Mouse (Mus musculus) small intestine, adult 2 months (tissue): ENCODE data around the gene Patz1. TPM values are rescaled to one million over a fixed set of nuclear protein-coding genes. Genes with fewer than 3 reads are reported as not detected.

Source experiments
- H3K27ac ChIP-seq: fragments of 200-500 bp; 2 replicates; pipeline ENCODE4 v1.5.1; 2012; ENCODE audit warnings: low read depth, low read length, control low read depth, inconsistent platforms; ENCODE audit not compliant: insufficient read depth
- H3K27me3 ChIP-seq: fragments of 200-500 bp; 2 replicates; pipeline ENCODE4 v1.6.1; 2012; ENCODE audit warnings: mild to moderate bottlenecking, moderate library complexity, low read length, inconsistent platforms; ENCODE audit not compliant: control insufficient read depth, insufficient read depth
- H3K36me3 ChIP-seq: fragments of 200-500 bp; 2 replicates; pipeline ENCODE4 v1.6.1; 2012; ENCODE audit warnings: mild to moderate bottlenecking, low read length, control low read depth, inconsistent platforms; ENCODE audit not compliant: control insufficient read depth, insufficient read depth
- H3K4me1 ChIP-seq: fragments of 200-500 bp; 2 replicates; pipeline ENCODE4 v1.6.1; 2012; ENCODE audit warnings: low read length, inconsistent platforms, mixed read lengths; ENCODE audit not compliant: control insufficient read depth, insufficient read depth, insufficient read length
- H3K4me3 ChIP-seq: fragments of 200-500 bp; 2 replicates; pipeline ENCODE4 v1.5.1; 2012; ENCODE audit warnings: low read depth, mild to moderate bottlenecking, control low read depth, inconsistent platforms, low read length, moderate library complexity
- CTCF ChIP-seq: fragments of 200-500 bp; IDR thresholded peaks from 2 replicates; pipeline ENCODE4 v1.5.1; 2012; ENCODE audit warnings: low read depth, mild to moderate bottlenecking, control low read depth, inconsistent platforms, low read length, moderate library complexity, mixed read lengths; ENCODE audit not compliant: insufficient replicate concordance, insufficient read length; ENCODE audit errors: extremely low read depth
- POLR2A ChIP-seq: fragments of 200-500 bp; IDR thresholded peaks from 2 replicates; pipeline ENCODE4 v1.6.1; 2012; ENCODE audit warnings: low read depth, mild to moderate bottlenecking, control low read depth, inconsistent platforms, low read length, moderate library complexity
- WGBS: fragments of 180-500 bp; shearing (Covaris S2); methylation state at CpG from one replicate; pipeline ENCODE4 v1.1.7; 2018; 5-methylcytosine and 5-hydroxymethylcytosine counted together
- polyA plus RNA-seq: library from polyadenylated mRNA; depleted of rRNA; stranded (reverse); fragments of >200 nt; gene quantifications from 2 replicates; pipeline ENCODE4 v1.2.3, GENCODE M21; 2012

Patz1 gene
- polyA plus RNA-seq, 1 experiment, result 15.1 TPM

- no peak overlapping the region for H3K27ac ChIP-seq
- WGBS, result 83% methylated on average over 3 of the region's 3 CpGs
- no peaks in the 10 kb centered on the region for H3K36me3 ChIP-seq
- peaks cover 5% of the 10 kb centered on the region; the same call in 1 of the 2 replicates for H3K4me1 ChIP-seq
- H3K4me3 ChIP-seq, result no peak overlapping the region
- TF ChIP-seq POLR2A (no peak), CTCF (no peak)
- no peaks in the 10 kb centered on the region for H3K27me3 ChIP-seq
Observed at GRCm38 (mm10) chr11:3336602-3337001, 47.9 kb downstream of the Patz1 start.

DNA sequence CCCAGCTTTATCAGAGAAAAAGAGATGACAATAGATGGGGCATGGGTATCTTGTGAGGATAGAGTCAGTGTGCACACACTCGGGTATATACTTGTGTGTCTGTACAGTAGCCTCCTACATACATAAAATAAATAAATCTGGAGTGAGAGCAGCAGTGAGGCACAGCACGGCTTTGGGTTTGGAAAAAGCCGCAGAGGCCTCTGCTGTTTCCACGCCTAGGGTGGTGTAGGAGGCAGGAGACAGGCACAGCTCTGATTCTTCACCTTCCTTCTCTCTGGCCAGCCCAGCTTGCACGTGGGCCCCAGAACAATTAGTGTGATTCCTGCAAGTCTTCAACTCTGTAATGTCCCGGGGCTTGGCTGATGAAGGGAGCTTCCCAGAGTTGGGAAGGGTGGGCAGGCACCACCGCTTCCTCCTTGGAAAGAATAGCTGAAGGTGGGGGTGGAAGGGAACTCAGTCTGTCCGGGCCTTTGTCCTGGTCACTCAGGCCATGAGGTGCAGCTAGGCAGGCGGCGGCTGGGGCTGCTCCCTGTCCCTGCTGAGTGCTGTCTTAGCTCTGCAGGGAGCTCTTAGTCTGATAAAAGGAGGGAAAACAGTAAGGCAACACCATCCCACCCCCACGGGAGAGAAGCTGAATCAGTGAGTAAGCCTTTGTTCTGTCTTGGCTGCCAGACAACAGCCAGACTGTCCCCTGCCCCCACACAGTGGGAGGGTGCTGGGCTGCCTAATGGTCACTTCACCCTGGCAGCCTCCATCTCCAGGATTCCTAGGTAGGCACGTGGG lies 48.7 kb downstream of the Patz1 start:
- Histone ChIP-seq H3K4me3 (no peak overlapping the region), H3K36me3 (0 out of 2 replicates have a peak, but pooled peaks cover 2% of the 10 kb centered on the region), H3K4me1 (peaks cover 5% of the 10 kb centered on the region; the same call in 1 of the 2 replicates), H3K27ac (no peak overlapping the region), H3K27me3 (no peaks in the 10 kb centered on the region)
- WGBS, result 42% methylated on average over 12 of the region's 12 CpGs
- TF ChIP-seq POLR2A (no peak), CTCF (no peak)

- Histone ChIP-seq H3K27ac (no peak overlapping the region), H3K27me3 (no peaks in the 10 kb centered on the region), H3K4me3 (no peak overlapping the region), H3K36me3 (0 out of 2 replicates have a peak, but pooled peaks cover 2% of the 10 kb centered on the region), H3K4me1 (peaks cover 5% of the 10 kb centered on the region; the same call in 1 of the 2 replicates)
- no peak for TF ChIP-seq CTCF
- no peak for TF ChIP-seq POLR2A
- 67% methylated on average over 5 of the region's 5 CpGs for WGBS
Observed at GRCm38 (mm10) chr11:3337961-3338360, 49.3 kb downstream of the Patz1 start.

GRCm38 (mm10) chr11:3341476-3341875 lies 52.8 kb downstream of the Patz1 start:
- Histone ChIP-seq H3K4me1 (no peaks in the 10 kb centered on the region), H3K36me3 (peaks cover 32% of the 10 kb centered on the region), H3K4me3 (no peak overlapping the region), H3K27ac (no peak overlapping the region), H3K27me3 (no peaks in the 10 kb centered on the region)
- no peak for TF ChIP-seq POLR2A
- TF ChIP-seq CTCF, result no peak
- WGBS, result 74% methylated on average over 5 of the region's 5 CpGs

DNA sequence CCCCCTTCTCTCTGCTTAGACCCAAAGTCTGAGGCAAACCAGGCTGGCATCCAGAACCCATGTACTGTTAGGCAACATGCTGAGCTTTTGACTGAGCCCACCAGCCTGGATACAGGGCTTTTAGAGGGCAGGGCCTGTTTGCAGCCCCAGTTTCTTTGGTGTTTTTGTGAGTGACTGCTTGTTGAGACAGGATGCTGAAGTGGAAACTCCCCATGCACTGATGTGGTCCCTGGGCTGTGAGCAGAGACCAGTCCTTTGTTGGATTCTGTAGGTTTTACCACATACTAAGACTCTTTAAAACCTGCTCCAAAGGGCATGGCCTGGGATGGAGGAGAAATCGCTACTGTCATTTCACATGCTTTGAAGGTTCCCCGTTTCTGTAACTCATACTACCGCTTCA lies 56.2 kb downstream of the Patz1 start:
- no peak overlapping the region for H3K27ac ChIP-seq
- TF ChIP-seq POLR2A (no peak), CTCF (no peak)
- WGBS, result 85% methylated on average over 3 of the region's 3 CpGs
- H3K4me1 ChIP-seq, result peaks cover 2% of the 10 kb centered on the region; the same call in 1 of the 2 replicates
- peaks cover 47% of the 10 kb centered on the region for H3K36me3 ChIP-seq
- H3K4me3 ChIP-seq, result no peak overlapping the region
- no peaks in the 10 kb centered on the region for H3K27me3 ChIP-seq

DNA sequence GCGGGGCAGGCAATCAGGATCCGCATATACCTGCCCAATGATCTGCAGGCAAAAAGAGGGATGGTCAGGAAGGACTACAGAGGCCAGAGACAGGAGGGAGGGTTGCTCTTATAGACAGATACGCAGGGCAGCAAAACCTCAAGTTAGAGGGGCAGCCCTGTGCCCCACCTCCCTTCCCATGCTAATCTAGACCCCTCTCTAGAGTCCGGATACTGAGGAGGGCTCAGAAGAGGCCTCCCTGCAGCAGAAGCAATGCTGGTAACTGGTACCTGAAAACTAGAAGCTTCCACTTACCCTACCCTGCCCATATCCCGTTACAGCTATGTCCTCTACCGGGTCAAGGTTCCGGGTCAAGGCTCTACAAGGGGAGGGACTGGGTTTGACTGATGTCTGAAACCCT lies 57.7 kb downstream of the Patz1 start:
- Histone ChIP-seq H3K27ac (no peak overlapping the region), H3K4me1 (peaks cover 2% of the 10 kb centered on the region; the same call in 1 of the 2 replicates), H3K36me3 (peaks cover 60% of the 10 kb centered on the region), H3K27me3 (no peaks in the 10 kb centered on the region), H3K4me3 (no peak overlapping the region)
- 86% methylated on average over 7 of the region's 7 CpGs for WGBS
- TF ChIP-seq POLR2A, result no peak

GRCm38 (mm10) chr11:3347091-3347834 lies 58.6 kb downstream of the Patz1 start:
- Histone ChIP-seq H3K4me3 (no peak overlapping the region), H3K27ac (no peak overlapping the region; the same call in 1 of the 2 replicates), H3K4me1 (peaks cover 2% of the 10 kb centered on the region; the same call in 1 of the 2 replicates), H3K27me3 (no peaks in the 10 kb centered on the region), H3K36me3 (peaks cover 65% of the 10 kb centered on the region)
- TF ChIP-seq POLR2A, result no peak
- peak; percentile 89 for TF ChIP-seq CTCF
- 62% methylated on average over 12 of the region's 12 CpGs for WGBS
